Mouse (Mus musculus) midbrain, embryonic 16.5 days (tissue): ENCODE data around the gene Tep1. TPM values are rescaled to one million over a fixed set of nuclear protein-coding genes. Genes with fewer than 3 reads are reported as not detected.
"Not testable (repeated sequence)": the region's sequence is repeated elsewhere in the genome, so short reads cannot be mapped to it uniquely, and the experiment has no call there.

ENCODE experiments used
- ATAC-seq: fragments of 200-750 bp; cut with Nextera tagmentation; 2 replicates; pipeline ENCODE4 v1.8.0; 2017; ENCODE audit warnings: moderate TSS enrichment
- H3K27ac ChIP-seq: fragments of 300-500 bp; sonication (generic); 2 replicates; pipeline ENCODE4 v1.5.1; 2014; ENCODE audit warnings: mild to moderate bottlenecking, low read length, mixed read lengths
- H3K27me3 ChIP-seq: fragments of 300-500 bp; sonication (generic); 2 replicates; pipeline ENCODE4 v1.6.1; 2014; ENCODE audit warnings: low read depth, low read length, mixed read lengths; ENCODE audit not compliant: control insufficient read depth, insufficient read depth
- H3K36me3 ChIP-seq: fragments of 300-500 bp; sonication (generic); 2 replicates; pipeline ENCODE4 v1.6.1; 2014; ENCODE audit warnings: mild to moderate bottlenecking, low read length, moderate library complexity, mixed read lengths; ENCODE audit not compliant: control insufficient read depth, insufficient read depth
- H3K4me1 ChIP-seq: fragments of 300-500 bp; sonication (generic); 2 replicates; pipeline ENCODE4 v1.6.1; 2014; ENCODE audit warnings: mild to moderate bottlenecking, low read length, mixed read lengths; ENCODE audit not compliant: control insufficient read depth, insufficient read depth
- H3K4me2 ChIP-seq: fragments of 300-500 bp; sonication (generic); 2 replicates; pipeline ENCODE4 v1.6.1; 2014; ENCODE audit warnings: mild to moderate bottlenecking, low read length, mixed read lengths
- H3K4me3 ChIP-seq: fragments of 300-500 bp; sonication (generic); 2 replicates; pipeline ENCODE4 v1.5.1; 2014; ENCODE audit warnings: low read depth, mild to moderate bottlenecking, low read length, moderate library complexity, mixed read lengths
- H3K9ac ChIP-seq: fragments of 300-500 bp; sonication (generic); 2 replicates; pipeline ENCODE4 v1.6.1; 2014; ENCODE audit warnings: low read depth, low read length, mixed read lengths
- H3K9me3 ChIP-seq: fragments of 300-500 bp; sonication (generic); replicated peaks from 2 replicates; pipeline ENCODE4 v1.6.1; 2014; ENCODE audit warnings: mild to moderate bottlenecking, low read length, mixed read lengths; ENCODE audit not compliant: control insufficient read depth, poor library complexity, severe bottlenecking
- WGBS: fragments of 180-500 bp; shearing (Covaris S2); extraction: QIAGEN DNeasy Blood & Tissue Kit; methylation state at CpG from one replicate; pipeline ENCODE4 v1.1.7; 2014; 5-methylcytosine and 5-hydroxymethylcytosine counted together
- polyA plus RNA-seq: library from polyadenylated mRNA; unstranded; fragments of >200 nt; fragmentation: Nextera tagmentation; extraction: Ambion mirVana; gene quantifications from 2 replicates; pipeline ENCODE4 v1.2.1, GENCODE M21; 2015

Tep1 gene
- polyA plus RNA-seq, 1 experiment from 2014 or later: 1.6 TPM

DNA sequence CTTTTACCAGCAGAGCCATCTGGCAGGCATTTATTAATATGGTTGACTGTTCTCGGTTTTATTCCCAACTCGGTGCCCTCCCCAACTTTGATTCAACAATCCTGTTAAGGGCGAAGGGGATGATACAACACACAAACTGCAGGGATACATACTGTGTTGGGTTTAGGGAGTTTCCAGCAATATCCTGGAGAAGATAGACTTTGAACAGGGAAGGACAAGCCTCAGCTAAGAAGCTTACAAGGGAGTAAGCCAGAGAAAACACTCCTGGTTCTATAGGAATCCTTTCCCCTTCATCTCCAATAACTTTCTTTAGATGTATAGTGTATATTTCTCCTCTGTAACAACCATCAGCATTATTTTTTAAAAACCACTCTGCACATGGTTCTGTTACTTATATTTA, 4.8 kb upstream of the Tep1 start:
- Histone ChIP-seq H3K27me3 (no peaks in the 10 kb centered on the region), H3K4me3 (no peak overlapping the region), H3K9ac (no peak overlapping the region), H3K4me1 (peaks cover 4% of the 10 kb centered on the region), H3K4me2 (no peak overlapping the region), H3K27ac (no peak overlapping the region), H3K36me3 (no peaks in the 10 kb centered on the region), H3K9me3 (no peaks in the 10 kb centered on the region)
- no peak for ATAC-seq
- WGBS: 94% methylated on average over 3 of the region's 3 CpGs

DNA sequence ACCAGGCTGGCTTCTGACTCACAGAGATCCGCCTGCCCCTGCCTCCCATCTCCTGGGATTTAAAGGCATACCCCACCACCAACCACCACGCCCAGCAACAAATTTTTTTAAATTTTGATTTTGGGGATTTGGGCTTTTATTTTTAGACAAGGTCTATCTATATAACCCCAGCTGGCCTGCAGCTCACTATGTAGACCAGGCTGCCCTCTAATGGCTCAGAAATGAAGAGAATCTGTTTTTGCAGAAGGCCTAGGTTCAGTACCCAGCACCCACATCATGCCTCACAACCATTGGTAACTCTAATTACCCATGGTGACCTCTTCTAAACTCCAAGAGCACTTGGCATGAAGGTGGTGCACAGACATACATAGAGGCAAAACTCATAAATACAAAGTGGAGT, 924 bp upstream of the Tep1 start:
- Histone ChIP-seq H3K36me3 (no peaks in the 10 kb centered on the region), H3K9me3 (no peaks in the 10 kb centered on the region), H3K27me3 (no peaks in the 10 kb centered on the region), H3K27ac (no peak overlapping the region), H3K4me1 (peaks cover 4% of the 10 kb centered on the region), H3K4me2 (peak overlapping the region; percentile 67), H3K4me3 (peak overlapping the region; percentile 50; the same call in 1 of the 2 replicates), H3K9ac (no peak overlapping the region)
- ATAC-seq: no peak
- 98% methylated on average over 2 of the region's 2 CpGs for WGBS

DNA sequence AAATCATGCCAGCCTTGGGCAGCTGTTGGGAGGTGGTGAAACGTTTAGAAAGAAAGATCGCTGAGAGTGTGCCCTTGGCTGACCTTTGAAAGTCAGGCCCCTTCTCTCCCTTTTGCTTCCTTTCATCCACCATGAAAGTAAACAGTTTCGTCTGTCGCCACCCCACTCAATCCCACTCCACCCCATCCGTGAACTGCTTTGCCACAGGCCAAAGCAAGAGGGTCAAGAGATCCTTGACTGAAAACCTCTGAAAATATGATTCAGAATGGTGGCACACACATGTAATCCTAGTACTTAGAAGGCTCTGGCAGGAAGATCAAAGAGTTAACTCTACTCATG, 414 bp upstream of the Tep1 start:
- WGBS: 34% methylated on average over 5 of the region's 5 CpGs

DNA sequence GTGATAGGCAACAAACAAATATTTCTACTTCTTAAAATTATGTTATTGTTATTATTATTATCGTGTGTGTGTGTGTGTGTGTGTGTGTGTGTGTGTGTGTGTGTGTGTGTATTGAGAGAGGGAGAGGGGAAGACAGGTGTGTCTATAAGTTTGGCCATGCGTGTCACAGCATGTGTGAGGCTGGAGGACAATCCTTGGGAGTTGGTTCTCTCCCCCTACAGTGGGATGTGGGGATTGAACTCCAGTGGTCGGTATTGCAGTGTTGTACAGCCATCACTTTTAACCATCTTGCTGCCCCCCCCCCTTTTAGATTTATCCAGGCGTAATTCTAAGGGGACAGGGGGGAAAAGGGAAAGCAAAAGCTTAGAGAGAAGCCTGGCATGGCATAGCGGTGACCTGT, 1.7 kb downstream of the Tep1 start:
- no peaks in the 10 kb centered on the region for H3K36me3 ChIP-seq
- no peak overlapping the region for H3K9ac ChIP-seq
- H3K9me3 ChIP-seq: no peaks in the 10 kb centered on the region
- H3K4me2 ChIP-seq: no peak overlapping the region
- no peaks in the 10 kb centered on the region for H3K27me3 ChIP-seq
- 88% methylated on average over 5 of the region's 5 CpGs for WGBS
- no peak for ATAC-seq
- no peak overlapping the region for H3K27ac ChIP-seq
- H3K4me3 ChIP-seq: no peak overlapping the region
- peaks cover 4% of the 10 kb centered on the region for H3K4me1 ChIP-seq

More for the DNA sequence above, 414 bp upstream of the Tep1 start:
- H3K36me3 ChIP-seq: no peaks in the 10 kb centered on the region
- peaks cover 4% of the 10 kb centered on the region for H3K4me1 ChIP-seq
- ATAC-seq: no peak; the same call in 1 of the 2 replicates
- H3K9me3 ChIP-seq: no peaks in the 10 kb centered on the region
- peak overlapping the region; percentile 50 for H3K4me3 ChIP-seq
- no peaks in the 10 kb centered on the region for H3K27me3 ChIP-seq
- H3K9ac ChIP-seq: peak overlapping the region; percentile 65
- H3K4me2 ChIP-seq: peak overlapping the region; percentile 67
- H3K27ac ChIP-seq: peak overlapping the region; percentile 5; the same call in 1 of the 2 replicates

DNA sequence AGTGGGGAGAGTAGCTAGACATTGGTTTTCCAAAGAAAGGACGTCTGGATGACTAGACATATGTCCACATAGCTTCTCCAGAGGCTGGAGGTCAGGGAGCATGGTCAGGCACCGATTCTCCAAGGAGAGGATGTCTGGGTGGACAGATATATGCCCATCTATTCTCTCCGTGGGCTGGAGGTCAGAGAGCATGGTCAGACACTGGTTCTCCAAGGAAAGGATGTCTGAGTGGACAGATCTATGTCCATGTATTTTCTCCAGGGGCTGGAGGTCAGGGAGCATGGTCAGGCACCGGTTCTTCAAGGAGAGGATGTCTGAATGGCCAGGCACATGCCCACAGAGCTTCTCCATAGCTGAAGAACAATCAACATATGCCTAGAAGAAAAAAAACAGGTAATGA, 2.1 kb downstream of the Tep1 start:
- 85% methylated on average over 4 of the region's 4 CpGs for WGBS
- no peaks in the 10 kb centered on the region for H3K27me3 ChIP-seq
- H3K9ac ChIP-seq: no peak overlapping the region
- no peak for ATAC-seq
- peaks cover 4% of the 10 kb centered on the region for H3K4me1 ChIP-seq
- no peak overlapping the region for H3K4me2 ChIP-seq
- no peak overlapping the region for H3K4me3 ChIP-seq
- H3K36me3 ChIP-seq: no peaks in the 10 kb centered on the region
- no peak overlapping the region for H3K27ac ChIP-seq
- no peaks in the 10 kb centered on the region for H3K9me3 ChIP-seq

DNA sequence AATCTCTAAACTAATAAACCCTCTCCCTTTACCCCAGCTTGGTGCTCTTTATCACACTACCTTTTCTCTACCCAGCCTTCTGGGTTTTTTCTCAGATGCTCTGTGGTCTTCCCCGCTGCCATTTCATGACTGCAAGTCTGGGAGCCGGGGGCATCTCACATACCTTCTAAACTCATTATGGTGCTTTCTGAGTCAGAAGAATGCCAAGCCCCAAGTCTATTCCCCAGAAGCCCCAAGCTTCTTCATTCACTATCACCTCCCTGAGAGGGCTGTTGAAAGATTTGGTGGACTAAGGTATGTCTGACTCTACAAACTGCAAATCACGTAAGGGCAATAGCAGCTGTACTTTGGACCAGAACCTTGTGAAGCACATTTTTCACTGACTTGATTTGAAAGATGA, 3.4 kb downstream of the Tep1 start:
- H3K9me3 ChIP-seq: no peaks in the 10 kb centered on the region
- no peak for ATAC-seq
- 95% methylated on average over 3 of the region's 3 CpGs for WGBS
- no peaks in the 10 kb centered on the region for H3K36me3 ChIP-seq
- H3K4me2 ChIP-seq: no peak overlapping the region
- no peak overlapping the region for H3K27ac ChIP-seq
- H3K9ac ChIP-seq: no peak overlapping the region
- H3K4me3 ChIP-seq: no peak overlapping the region
- peaks cover 4% of the 10 kb centered on the region for H3K4me1 ChIP-seq
- H3K27me3 ChIP-seq: no peaks in the 10 kb centered on the region

DNA sequence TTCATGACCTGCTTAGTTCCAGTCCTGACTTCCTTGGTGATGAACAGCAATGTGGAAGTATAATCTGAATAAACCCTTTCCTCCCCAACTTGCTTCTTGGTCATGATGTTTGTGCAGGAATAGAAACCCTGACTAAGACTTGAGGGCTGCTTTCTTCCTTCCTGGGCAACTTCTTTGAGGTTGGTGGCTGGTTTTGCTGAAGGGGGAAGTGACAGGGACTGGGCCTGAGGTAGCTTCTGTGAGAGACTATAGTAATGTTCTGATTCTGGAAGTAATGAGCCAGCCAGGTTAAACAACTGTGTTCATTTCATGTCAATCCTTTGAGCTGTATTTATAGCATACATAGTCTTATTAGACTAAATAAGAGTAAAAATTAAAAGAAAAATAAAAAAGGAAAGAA, 5.4 kb downstream of the Tep1 start:
- not testable (repeated sequence) for H3K4me3 ChIP-seq, H3K9ac ChIP-seq, H3K4me1 ChIP-seq, H3K27me3 ChIP-seq, H3K27ac ChIP-seq, ATAC-seq, H3K36me3 ChIP-seq, H3K9me3 ChIP-seq, H3K4me2 ChIP-seq

DNA sequence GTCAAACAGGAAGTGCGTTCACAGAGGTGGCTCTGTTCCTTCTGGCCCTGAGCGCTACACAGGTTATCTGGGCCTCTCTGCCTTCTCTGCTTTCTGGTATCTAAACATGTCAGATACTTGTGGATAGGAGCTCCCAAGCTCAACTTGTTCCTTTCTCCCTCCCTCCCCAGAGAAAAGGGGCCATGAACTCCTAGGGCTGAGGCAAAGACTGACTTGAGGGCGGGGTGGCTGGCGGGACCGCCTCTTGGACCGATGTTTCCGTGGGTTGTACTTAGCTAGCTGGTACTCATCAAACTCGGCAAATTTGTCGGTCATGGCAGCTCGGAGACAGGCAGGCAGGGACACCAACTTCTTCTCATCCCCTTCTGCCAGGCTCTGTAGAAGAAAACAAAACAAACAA, 7.7 kb downstream of the Tep1 start:
- no peak overlapping the region for H3K9ac ChIP-seq
- ATAC-seq: no peak
- H3K9me3 ChIP-seq: no peaks in the 10 kb centered on the region
- H3K36me3 ChIP-seq: no peaks in the 10 kb centered on the region
- H3K4me2 ChIP-seq: no peak overlapping the region
- H3K4me1 ChIP-seq: no peaks in the 10 kb centered on the region
- 90% methylated on average over 10 of the region's 10 CpGs for WGBS
- no peak overlapping the region for H3K27ac ChIP-seq
- no peaks in the 10 kb centered on the region for H3K27me3 ChIP-seq
- no peak overlapping the region for H3K4me3 ChIP-seq

DNA sequence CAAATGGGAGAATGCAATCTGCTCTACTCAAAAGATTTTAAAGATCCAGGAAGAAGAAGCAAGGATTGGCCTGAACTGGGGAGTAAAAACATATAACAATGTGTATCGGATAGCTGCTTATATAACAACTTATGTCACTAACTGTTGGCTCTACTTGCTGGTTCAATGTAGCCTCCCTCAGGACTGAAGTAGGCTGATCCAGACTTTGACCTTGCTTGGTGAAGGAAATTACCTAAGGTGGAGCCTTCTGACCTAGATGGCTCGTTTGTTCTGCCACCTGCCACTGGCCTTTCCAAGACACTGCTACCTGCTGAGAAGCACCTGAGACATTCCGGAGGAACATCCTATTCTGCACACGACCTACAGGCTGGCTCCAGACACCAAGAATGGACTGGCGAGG, 14.6 kb downstream of the Tep1 start:
- Histone ChIP-seq H3K9ac (no peak overlapping the region), H3K27ac (no peak overlapping the region), H3K27me3 (no peaks in the 10 kb centered on the region), H3K4me3 (no peak overlapping the region), H3K4me1 (no peaks in the 10 kb centered on the region), H3K4me2 (no peak overlapping the region), H3K36me3 (no peaks in the 10 kb centered on the region), H3K9me3 (no peaks in the 10 kb centered on the region)
- 82% methylated on average over 5 of the region's 5 CpGs for WGBS
- ATAC-seq: no peak

DNA sequence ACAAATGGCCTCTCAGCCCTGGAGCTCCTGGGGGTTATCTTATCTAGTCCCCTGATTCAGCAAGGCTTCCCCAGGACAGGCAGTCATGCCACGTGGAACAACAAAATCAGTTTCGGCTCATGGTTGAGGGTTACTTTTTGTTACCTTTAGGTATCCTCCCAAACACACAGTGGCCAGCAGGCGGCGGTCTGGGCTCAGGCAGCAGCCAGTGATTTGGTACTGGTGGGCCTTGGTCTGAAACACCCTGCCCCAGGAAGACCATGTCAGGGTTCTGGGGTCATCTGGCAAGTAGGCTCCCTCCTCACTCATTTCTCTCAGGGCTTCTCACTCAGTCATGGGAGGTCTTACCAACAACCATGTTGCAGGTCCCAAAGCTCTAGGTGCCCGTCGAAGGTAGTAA, 33.1 kb downstream of the Tep1 start:
- H3K9me3 ChIP-seq: no peaks in the 10 kb centered on the region
- 62% methylated on average over 6 of the region's 6 CpGs for WGBS
- H3K27ac ChIP-seq: no peak overlapping the region
- H3K9ac ChIP-seq: no peak overlapping the region
- no peak for ATAC-seq
- no peaks in the 10 kb centered on the region for H3K36me3 ChIP-seq
- no peak overlapping the region for H3K4me3 ChIP-seq
- H3K4me2 ChIP-seq: no peak overlapping the region
- H3K4me1 ChIP-seq: no peaks in the 10 kb centered on the region
- H3K27me3 ChIP-seq: no peaks in the 10 kb centered on the region
